Mouse (Mus musculus) stomach, postnatal 0 days (tissue): ENCODE data around the gene Pip4k2a.

ENCODE experiments used
- CTCF ChIP-seq: IDR thresholded peaks from 2 replicates; pipeline ENCODE4 v1.5.1; 2016; ENCODE audit warnings: antibody characterized with exemption, low read depth, mild to moderate bottlenecking, moderate library complexity
- EP300 ChIP-seq: optimal IDR thresholded peaks from 2 replicates; pipeline ENCODE3; 2016; ENCODE audit warnings: antibody characterized with exemption

DNA sequence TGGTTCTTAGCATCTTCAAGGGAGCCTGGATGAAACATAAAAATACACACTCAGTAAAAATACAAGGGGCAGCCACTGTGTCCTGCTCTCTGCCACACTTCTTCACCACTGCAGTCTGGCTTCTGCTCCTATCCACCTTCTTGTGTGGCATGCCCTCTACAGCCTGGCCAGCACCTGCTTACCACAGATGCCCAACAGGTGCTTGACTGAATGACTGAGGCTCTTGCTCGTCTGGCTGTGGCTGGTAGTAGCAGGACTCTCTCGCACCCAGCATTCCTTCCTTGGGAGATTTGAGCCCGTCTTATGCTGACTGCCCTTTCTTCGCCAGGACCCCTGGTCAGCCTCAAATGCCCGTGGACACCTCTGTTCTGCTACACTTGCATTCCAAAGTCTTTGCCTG is 133.2 kb downstream of the Pip4k2a start:
- no peak for TF ChIP-seq CTCF
- no peak for TF ChIP-seq EP300
